ENCODE assay signal across 8 mouse cellular contexts in genomic region chr17:35840561-35840960, GRCm38 (mm10). TPM values are rescaled to one million over a fixed set of nuclear protein-coding genes. Genes with fewer than 3 reads are reported as not detected.
A peak's percentile ranks its signal among the peaks of the same experiment; 100 is the strongest.
DNase-seq lines count a peak whose midpoint lies in the region; ATAC-seq and TF ChIP-seq lines count a peak whose summit lies in the region.

No protein-coding gene starts in this region.

- ATAC-seq in heart, embryonic 11.5 days (replicated peaks; ENCODE audit: insufficient number of reproducible peaks, low FRiP score, low TSS enrichment), result no peak
- no peak for ATAC-seq in forebrain, embryonic 15.5 days (replicated peaks)
- no peak for ATAC-seq in liver, postnatal 0 days
- ATAC-seq in granulocyte monocyte progenitor cell, adult 5-6 weeks (replicated peaks; ENCODE audit: poor library complexity, severe bottlenecking), result no peak

- H3K9ac ChIP-seq in heart, embryonic 11.5 days (ENCODE audit: low read depth, low read length), result peak overlapping the region; percentile 65; the same call in 1 of the 2 replicates
- peak overlapping the region; percentile 65; the same call in 1 of the 2 replicates for H3K9ac ChIP-seq in CH12.LX (ENCODE audit: insufficient read depth, low read depth)
- no peak overlapping the region for H3K9ac ChIP-seq in forebrain, embryonic 15.5 days (replicated peaks)
- peak overlapping the region; percentile 35; the same call in 1 of the 2 replicates for H3K9ac ChIP-seq in liver, postnatal 0 days (replicated peaks)

- H3K4me1 ChIP-seq in heart, embryonic 11.5 days (ENCODE audit: control insufficient read depth, insufficient read depth, low read length), result peaks cover 14% of the 10 kb centered on the region
- H3K4me1 ChIP-seq in CH12.LX (ENCODE audit: control insufficient read depth in 1 of 2, insufficient read depth in 2 of 2), result peaks cover 3 to 28% of the 10 kb centered on the region in 2 experiments
- peaks cover 35% of the 10 kb centered on the region for H3K4me1 ChIP-seq in forebrain, embryonic 15.5 days
- peaks cover 39% of the 10 kb centered on the region for H3K4me1 ChIP-seq in liver, postnatal 0 days (ENCODE audit: insufficient read depth)

- TF ChIP-seq EP300 in CH12.LX (IDR thresholded peaks at IDR 0.05; ENCODE audit: low read length), result no peak
- no peak for TF ChIP-seq EP300 in liver, postnatal 0 days (IDR thresholded peaks at IDR 0.05; ENCODE audit: low read depth)

- in situ Hi-C loops in CH12.LX (cut with MboI; ENCODE audit: low pct_ligation_motif_present, low pct_unique_long_range_greater_than_20kb, low sequenced_read_pairs), result no loop called here

- TF ChIP-seq POLR2A in CH12.LX (IDR thresholded peaks at IDR 0.05; ENCODE audit: low read depth, low read length), result no peak

- 47% methylated on average over 14 of the region's 14 CpGs for WGBS in heart, embryonic 11.5 days (ENCODE audit: insufficient replicate concordance)
- 55% methylated on average over 14 of the region's 14 CpGs for WGBS in forebrain, embryonic 15.5 days
- WGBS in liver, postnatal 0 days (ENCODE audit: insufficient replicate concordance), result 43% methylated on average over 14 of the region's 14 CpGs

- peak overlapping the region; percentile 51 for H3K27ac ChIP-seq in heart, embryonic 11.5 days (ENCODE audit: low read depth, low read length)
- no peak overlapping the region for H3K27ac ChIP-seq in CH12.LX (ENCODE audit: insufficient read depth, low read depth)
- peak overlapping the region; percentile 86 for H3K27ac ChIP-seq in forebrain, embryonic 15.5 days (replicated peaks)
- H3K27ac ChIP-seq in liver, postnatal 0 days (ENCODE audit: low read depth), result peak overlapping the region; percentile 91

- no peaks in the 10 kb centered on the region for H3K27me3 ChIP-seq in heart, embryonic 11.5 days (ENCODE audit: control insufficient read depth, insufficient read depth, low read length)
- no peaks in the 10 kb centered on the region for H3K27me3 ChIP-seq in CH12.LX (replicated peaks)
- no peaks in the 10 kb centered on the region for H3K27me3 ChIP-seq in forebrain, embryonic 15.5 days
- H3K27me3 ChIP-seq in liver, postnatal 0 days (ENCODE audit: insufficient read depth, low read length), result no peaks in the 10 kb centered on the region

- H3K9me3 ChIP-seq in heart, embryonic 11.5 days (replicated peaks; ENCODE audit: control insufficient read depth, low read length), result no peaks in the 10 kb centered on the region
- H3K9me3 ChIP-seq in CH12.LX (replicated peaks; ENCODE audit: low read length), result no peaks in the 10 kb centered on the region
- H3K9me3 ChIP-seq in forebrain, embryonic 15.5 days, result no peaks in the 10 kb centered on the region
- no peaks in the 10 kb centered on the region for H3K9me3 ChIP-seq in liver, postnatal 0 days (ENCODE audit: low read length)

- no peak for DNase-seq in heart, postnatal 4 days
- DNase-seq in CH12.LX (ENCODE audit: extremely low read depth), result no peak
- no peak for DNase-seq in liver, postnatal 0 days
- no peak for DNase-seq in right cerebral cortex, postnatal 14 days
- no peak for DNase-seq in c-Kit-positive CD71-positive TER-119-positive erythroid progenitor cells, embryonic 14.5 days (ENCODE audit: low spot score)

- peak overlapping the region; percentile 81 for H3K4me2 ChIP-seq in heart, embryonic 11.5 days
- H3K4me2 ChIP-seq in CH12.LX (ENCODE audit: insufficient read depth, low read depth, poor library complexity, severe bottlenecking), result 0 out of 2 replicates have a peak overlapping the region, but pooled peaks have one; percentile 22
- peak overlapping the region; percentile 64 for H3K4me2 ChIP-seq in forebrain, embryonic 15.5 days (replicated peaks)
- peak overlapping the region; percentile 88 for H3K4me2 ChIP-seq in liver, postnatal 0 days (ENCODE audit: low read depth, low read length)

- H3K79me2 ChIP-seq in CH12.LX (replicated peaks; ENCODE audit: control insufficient read depth, extremely low read depth, insufficient read depth, poor library complexity, severe bottlenecking), result peaks cover 25% of the 10 kb centered on the region

- peak overlapping the region; percentile 65 for H3K4me3 ChIP-seq in heart, embryonic 11.5 days (ENCODE audit: low read depth, low read length)
- peak overlapping the region; percentile 41 to 54 (median 49) for H3K4me3 ChIP-seq in CH12.LX (replicated peaks in 1 of 3; ENCODE audit: low read depth in 2 of 3, low read length in 2 of 3, poor library complexity in 1 of 3)
- peak overlapping the region; percentile 76 for H3K4me3 ChIP-seq in forebrain, embryonic 15.5 days
- peak overlapping the region; percentile 74 for H3K4me3 ChIP-seq in liver, postnatal 0 days (ENCODE audit: low read depth, low read length)

- dilution Hi-C loops in CH12.LX (cut with MboI; ENCODE audit: extremely low pct_ligation_motif_present, extremely low pct_unique_long_range_greater_than_20kb, low sequenced_read_pairs), result no loop called here

- no peak for TF ChIP-seq RAD21 in CH12.LX (IDR thresholded peaks at IDR 0.05; ENCODE audit: low read depth, low read length)

- TF ChIP-seq CTCF in CH12.LX (conservative IDR thresholded peaks at IDR 0.05 in 1 of 2, IDR thresholded peaks at IDR 0.05 in 1 of 2; ENCODE audit: low read depth in 2 of 2, low read length in 2 of 2), result no peak
- TF ChIP-seq CTCF in liver, postnatal 0 days (IDR thresholded peaks at IDR 0.05; ENCODE audit: low read depth), result no peak

- peaks cover 16% of the 10 kb centered on the region for H3K36me3 ChIP-seq in heart, embryonic 11.5 days (ENCODE audit: control insufficient read depth, insufficient read depth, low read length)
- peaks cover 19 to 26% of the 10 kb centered on the region in 2 experiments for H3K36me3 ChIP-seq in CH12.LX (replicated peaks in 1 of 2; ENCODE audit: control insufficient read depth in 1 of 2, insufficient read depth in 1 of 2, low read length in 1 of 2)
- H3K36me3 ChIP-seq in forebrain, embryonic 15.5 days, result peaks cover 16% of the 10 kb centered on the region
- peaks cover 22% of the 10 kb centered on the region for H3K36me3 ChIP-seq in liver, postnatal 0 days (replicated peaks; ENCODE audit: insufficient read depth, low read length)

RNA-seq across cellular contexts. Expression of gene Mdc1, which starts 0.8 kb away (rescaled TPM):
- polyA plus RNA-seq in heart, embryonic 11.5 days (2014; fragmentation: Nextera tagmentation; extraction: Ambion mirVana), result 19.0 and 19.5 TPM in 2 replicates
- 10 to 100 TPM; 37.9 to 40.6 TPM for total RNA-seq in heart, postnatal 4 days (2021)
- total RNA-seq in CH12.LX (2012; rRNA removed), result 8.2 and 8.5 TPM in 2 replicates
- total RNA-seq in CH12.LX (2014; rRNA removed), result 2.4 and 3.3 TPM in 2 replicates
- polyA plus RNA-seq in CH12.LX (2012; ENCODE audit: insufficient read length, low read depth), result 14.4 and 15.7 TPM in 2 replicates
- 11.7 TPM in 2 replicates for polyA plus RNA-seq in forebrain, embryonic 15.5 days (2015; fragmentation: Nextera tagmentation; extraction: Ambion mirVana)
- polyA plus RNA-seq in liver, postnatal 0 days (2015; fragmentation: Nextera tagmentation; extraction: Ambion mirVana), result 2.5 and 3.3 TPM in 2 replicates
- 103 and 159 TPM in 2 replicates for total RNA-seq in granulocyte monocyte progenitor cell, adult 5-6 weeks (2014; fragmentation: Nextera tagmentation)
- 23.7 and 28.6 TPM in 2 replicates for total RNA-seq in granulocyte monocyte progenitor cell, adult 5-6 weeks (2017)

RNA-seq across cellular contexts. Expression of gene Tubb5, which starts 2.5 kb away (rescaled TPM):
- 855 and 931 TPM in 2 replicates for polyA plus RNA-seq in heart, embryonic 11.5 days (2014; fragmentation: Nextera tagmentation; extraction: Ambion mirVana)
- total RNA-seq in heart, postnatal 4 days (2021), result 100 to 1,000 TPM; 908 to 913 TPM
- total RNA-seq in CH12.LX (2012; rRNA removed) (1,014 and 1,058 TPM in 2 replicates), CH12.LX (2014; rRNA removed) (1,031 and 1,121 TPM in 2 replicates)
- polyA plus RNA-seq in CH12.LX (2012; ENCODE audit: insufficient read length, low read depth), result 962 and 1,053 TPM in 2 replicates
- polyA plus RNA-seq in forebrain, embryonic 15.5 days (2015; fragmentation: Nextera tagmentation; extraction: Ambion mirVana), result 1,924 and 1,932 TPM in 2 replicates
- polyA plus RNA-seq in liver, postnatal 0 days (2015; fragmentation: Nextera tagmentation; extraction: Ambion mirVana), result 198 and 213 TPM in 2 replicates
- total RNA-seq in granulocyte monocyte progenitor cell, adult 5-6 weeks (2014; fragmentation: Nextera tagmentation), result 640 and 699 TPM in 2 replicates
- 874 and 1,022 TPM in 2 replicates for total RNA-seq in granulocyte monocyte progenitor cell, adult 5-6 weeks (2017)

RNA-seq across cellular contexts. Expression of gene Flot1, which starts 17.5 kb away (rescaled TPM):
- 71.3 and 74.0 TPM in 2 replicates for polyA plus RNA-seq in heart, embryonic 11.5 days (2014; fragmentation: Nextera tagmentation; extraction: Ambion mirVana)
- total RNA-seq in heart, postnatal 4 days (2021), result 100 to 1,000 TPM in 1 of 2 experiments, 10 to 100 TPM in 1; 97.8 to 105 TPM
- total RNA-seq in CH12.LX (2012; rRNA removed) (14.2 and 21.6 TPM in 2 replicates), CH12.LX (2014; rRNA removed) (12.8 and 16.3 TPM in 2 replicates)
- polyA plus RNA-seq in CH12.LX (2012; ENCODE audit: insufficient read length, low read depth), result 17.6 and 18.9 TPM in 2 replicates
- polyA plus RNA-seq in forebrain, embryonic 15.5 days (2015; fragmentation: Nextera tagmentation; extraction: Ambion mirVana), result 68.3 and 75.1 TPM in 2 replicates
- 25.9 and 31.3 TPM in 2 replicates for polyA plus RNA-seq in liver, postnatal 0 days (2015; fragmentation: Nextera tagmentation; extraction: Ambion mirVana)
- 66.8 and 109 TPM in 2 replicates for total RNA-seq in granulocyte monocyte progenitor cell, adult 5-6 weeks (2014; fragmentation: Nextera tagmentation)
- 58.3 and 63.6 TPM in 2 replicates for total RNA-seq in granulocyte monocyte progenitor cell, adult 5-6 weeks (2017)

RNA-seq across cellular contexts. Expression of gene Ier3, which starts 19.1 kb away (rescaled TPM):
- polyA plus RNA-seq in heart, embryonic 11.5 days (2014; fragmentation: Nextera tagmentation; extraction: Ambion mirVana), result 13.2 and 17.0 TPM in 2 replicates
- 10 to 100 TPM; 39.7 to 42.5 TPM for total RNA-seq in heart, postnatal 4 days (2021)
- total RNA-seq in CH12.LX (2012; rRNA removed), result 16.5 and 27.2 TPM in 2 replicates
- 13.9 and 15.0 TPM in 2 replicates for total RNA-seq in CH12.LX (2014; rRNA removed)
- polyA plus RNA-seq in CH12.LX (2012; ENCODE audit: insufficient read length, low read depth), result 12.4 and 12.6 TPM in 2 replicates
- polyA plus RNA-seq in forebrain, embryonic 15.5 days (2015; fragmentation: Nextera tagmentation; extraction: Ambion mirVana), result 7.3 and 8.1 TPM in 2 replicates
- polyA plus RNA-seq in liver, postnatal 0 days (2015; fragmentation: Nextera tagmentation; extraction: Ambion mirVana), result 15.4 and 18.6 TPM in 2 replicates
- total RNA-seq in granulocyte monocyte progenitor cell, adult 5-6 weeks (2014; fragmentation: Nextera tagmentation), result 4.6 and 18.1 TPM in 2 replicates
- total RNA-seq in granulocyte monocyte progenitor cell, adult 5-6 weeks (2017), result 44.3 and 53.7 TPM in 2 replicates

RNA-seq across cellular contexts. Expression of gene Nrm, which starts 20.6 kb away (rescaled TPM):
- polyA plus RNA-seq in heart, embryonic 11.5 days (2014; fragmentation: Nextera tagmentation; extraction: Ambion mirVana), result 44.5 and 48.1 TPM in 2 replicates
- 10 to 100 TPM; 26.3 to 32.2 TPM for total RNA-seq in heart, postnatal 4 days (2021)
- 12.5 and 16.7 TPM in 2 replicates for total RNA-seq in CH12.LX (2012; rRNA removed)
- 10.0 and 12.1 TPM in 2 replicates for total RNA-seq in CH12.LX (2014; rRNA removed)
- 14.0 and 15.4 TPM in 2 replicates for polyA plus RNA-seq in CH12.LX (2012; ENCODE audit: insufficient read length, low read depth)
- 24.5 and 28.3 TPM in 2 replicates for polyA plus RNA-seq in forebrain, embryonic 15.5 days (2015; fragmentation: Nextera tagmentation; extraction: Ambion mirVana)
- polyA plus RNA-seq in liver, postnatal 0 days (2015; fragmentation: Nextera tagmentation; extraction: Ambion mirVana), result 15.5 and 15.8 TPM in 2 replicates
- 66.8 and 88.9 TPM in 2 replicates for total RNA-seq in granulocyte monocyte progenitor cell, adult 5-6 weeks (2014; fragmentation: Nextera tagmentation)
- 41.5 and 46.0 TPM in 2 replicates for total RNA-seq in granulocyte monocyte progenitor cell, adult 5-6 weeks (2017)

Comparison
In these comparisons a context has a peak if more than half of its experiments do, and no peak if none do; other contexts are left out.
1. H3K4me2 ChIP-seq: peak in every context shown above with its lines; median percentile 88 in liver, postnatal 0 days; 81 in heart, embryonic 11.5 days; 64 in forebrain, embryonic 15.5 days; 22 in CH12.LX.